Mouse (Mus musculus): ENCODE results near the gene Kcnmb3. TPM values are rescaled to one million over a fixed set of nuclear protein-coding genes. Genes with fewer than 3 reads are reported as not detected.

Kcnmb3 gene
- polyA plus RNA-seq (2016; fragmentation: Nextera tagmentation; extraction: Ambion mirVana), result not detected in 2 replicates

GRCm38 (mm10) chr3:32492097-32493090 lies at the start of gene Kcnmb3:
Gene Kcnmb3, minus strand, starts transcription at chr3:32492231.
- 73% methylated on average over 11 of the region's 11 CpGs for WGBS
- H3K4me1 ChIP-seq (replicated peaks), result peaks cover 7% of the 10 kb centered on the region; the same call in 1 of the 2 replicates
- no peaks in the 10 kb centered on the region for H3K9me3 ChIP-seq (replicated peaks)
- no peak within 1 kb of the TSS for H3K4me3 ChIP-seq
- no peaks in the 10 kb centered on the region for H3K27me3 ChIP-seq (replicated peaks)
- no peaks in the 10 kb centered on the region for H3K36me3 ChIP-seq
- H3K4me2 ChIP-seq, result no peak within 1 kb of the TSS
- ATAC-seq (ENCODE audit: insufficient number of reproducible peaks, low FRiP score), result no peak
- no peak within 1 kb of the TSS for H3K9ac ChIP-seq
- H3K27ac ChIP-seq (ENCODE audit: poor library complexity, severe bottlenecking), result no peak within 1 kb of the TSS

- Histone ChIP-seq H3K4me1 (replicated peaks) (0 out of 2 replicates have a peak, but pooled peaks cover 5% of the 10 kb centered on the region), H3K4me2 (no peak overlapping the region), H3K27me3 (replicated peaks) (no peaks in the 10 kb centered on the region), H3K9me3 (replicated peaks) (no peaks in the 10 kb centered on the region), H3K9ac (no peak overlapping the region), H3K27ac (ENCODE audit: poor library complexity, severe bottlenecking) (no peak overlapping the region), H3K4me3 (no peak overlapping the region), H3K36me3 (peaks cover 79% of the 10 kb centered on the region)
- ATAC-seq (ENCODE audit: insufficient number of reproducible peaks, low FRiP score), result no peak
- WGBS, result 85% methylated on average over 5 of the region's 5 CpGs
These were observed 46.1 kb upstream of the Kcnmb3 start for GRCm38 (mm10) chr3:32538091-32538490.

GRCm38 (mm10) chr3:32537556-32537955 lies 45.5 kb upstream of the Kcnmb3 start:
- peaks cover 78% of the 10 kb centered on the region for H3K36me3 ChIP-seq
- H3K4me2 ChIP-seq, result no peak overlapping the region
- H3K4me3 ChIP-seq, result no peak overlapping the region
- no peaks in the 10 kb centered on the region for H3K27me3 ChIP-seq (replicated peaks)
- ATAC-seq (ENCODE audit: insufficient number of reproducible peaks, low FRiP score), result no peak
- no peak overlapping the region for H3K9ac ChIP-seq
- no peak overlapping the region for H3K27ac ChIP-seq (ENCODE audit: poor library complexity, severe bottlenecking)
- H3K9me3 ChIP-seq (replicated peaks), result no peaks in the 10 kb centered on the region
- 58% methylated on average over 1 of the region's 1 CpGs for WGBS
- 0 out of 2 replicates have a peak, but pooled peaks cover 5% of the 10 kb centered on the region for H3K4me1 ChIP-seq (replicated peaks)

GRCm38 (mm10) chr3:32535692-32536091 lies 43.7 kb upstream of the Kcnmb3 start:
- Histone ChIP-seq H3K9ac (no peak overlapping the region), H3K27me3 (replicated peaks) (no peaks in the 10 kb centered on the region), H3K9me3 (replicated peaks) (no peaks in the 10 kb centered on the region), H3K4me1 (replicated peaks) (0 out of 2 replicates have a peak, but pooled peaks cover 5% of the 10 kb centered on the region), H3K36me3 (peaks cover 71% of the 10 kb centered on the region), H3K27ac (ENCODE audit: poor library complexity, severe bottlenecking) (no peak overlapping the region), H3K4me2 (no peak overlapping the region), H3K4me3 (no peak overlapping the region)
- WGBS, result 43% methylated on average over 1 of the region's 1 CpGs
- ATAC-seq (ENCODE audit: insufficient number of reproducible peaks, low FRiP score), result no peak

DNA sequence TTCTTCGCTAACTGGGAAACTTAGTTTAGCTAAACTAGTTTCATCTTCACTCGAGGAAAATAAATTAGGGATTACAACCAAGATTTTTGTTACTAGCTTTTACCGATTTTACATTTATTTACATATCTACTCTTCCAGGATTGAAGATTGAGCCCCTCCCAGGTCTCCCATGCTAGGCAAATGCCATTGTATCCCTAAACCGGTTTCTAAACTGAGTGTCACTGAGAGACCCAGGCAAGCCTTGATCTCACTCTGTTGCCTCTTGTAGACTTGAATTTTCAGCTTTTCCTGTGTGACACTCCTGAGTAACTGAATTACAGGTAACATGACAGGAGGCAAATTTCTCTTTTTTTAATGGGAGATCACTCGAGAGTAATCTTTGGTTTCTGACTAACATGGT lies 38.0 kb upstream of the Kcnmb3 start:
- Histone ChIP-seq H3K27me3 (replicated peaks) (no peaks in the 10 kb centered on the region), H3K9ac (peak overlapping the region; percentile 97), H3K4me3 (peak overlapping the region; percentile 97), H3K4me1 (replicated peaks) (no peaks in the 10 kb centered on the region), H3K36me3 (peaks cover 29% of the 10 kb centered on the region), H3K9me3 (replicated peaks) (0 out of 2 replicates have a peak, but pooled peaks cover 11% of the 10 kb centered on the region), H3K4me2 (peak overlapping the region; percentile 71), H3K27ac (ENCODE audit: poor library complexity, severe bottlenecking) (no peak overlapping the region)
- 12% methylated on average over 5 of the region's 5 CpGs for WGBS
- no peak for ATAC-seq (ENCODE audit: insufficient number of reproducible peaks, low FRiP score)

GRCm38 (mm10) chr3:32529303-32529898 lies 37.4 kb upstream of the Kcnmb3 start, which contains the start of gene Mfn1:
Gene Mfn1, plus strand, starts transcription at chr3:32529465.
- H3K4me1 ChIP-seq (replicated peaks), result no peaks in the 10 kb centered on the region
- WGBS, result under 1% methylated on average over 46 of the region's 47 CpGs
- peak within 1 kb of the TSS; percentile 97 for H3K4me3 ChIP-seq
- 0 out of 2 replicates have a peak, but pooled peaks cover 12% of the 10 kb centered on the region for H3K9me3 ChIP-seq (replicated peaks)
- peak; percentile 99 for ATAC-seq (ENCODE audit: insufficient number of reproducible peaks, low FRiP score)
- no peaks in the 10 kb centered on the region for H3K27me3 ChIP-seq (replicated peaks)
- H3K9ac ChIP-seq, result peak within 1 kb of the TSS; percentile 97
- H3K4me2 ChIP-seq, result peak within 1 kb of the TSS; percentile 71
- H3K27ac ChIP-seq (ENCODE audit: poor library complexity, severe bottlenecking), result peak within 1 kb of the TSS; percentile 93
- peaks cover 23% of the 10 kb centered on the region for H3K36me3 ChIP-seq

DNA sequence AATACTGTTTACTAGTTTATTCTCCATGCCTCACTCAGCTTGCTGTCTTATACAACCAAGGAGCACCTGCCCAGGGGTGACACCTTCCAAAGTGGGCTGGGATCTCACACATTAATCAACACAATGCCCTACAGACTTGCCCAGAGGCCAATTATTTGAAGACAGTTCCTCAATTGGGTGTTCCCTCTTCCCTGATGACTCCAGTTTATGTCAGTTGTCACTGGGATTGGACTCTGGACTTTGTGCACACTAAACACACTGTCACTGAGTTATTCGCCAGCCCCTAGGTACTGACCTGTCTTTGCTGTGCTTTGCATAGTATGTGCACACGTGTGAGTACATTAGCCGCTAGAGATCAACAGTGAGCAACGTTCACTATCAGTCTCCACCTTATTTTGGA lies 35.1 kb upstream of the Kcnmb3 start:
- no peak overlapping the region for H3K4me2 ChIP-seq
- peaks cover 27% of the 10 kb centered on the region for H3K36me3 ChIP-seq
- no peak overlapping the region for H3K4me3 ChIP-seq
- WGBS, result 84% methylated on average over 4 of the region's 4 CpGs
- no peak for ATAC-seq (ENCODE audit: insufficient number of reproducible peaks, low FRiP score)
- no peaks in the 10 kb centered on the region for H3K4me1 ChIP-seq (replicated peaks)
- no peak overlapping the region for H3K27ac ChIP-seq (ENCODE audit: poor library complexity, severe bottlenecking)
- no peaks in the 10 kb centered on the region for H3K27me3 ChIP-seq (replicated peaks)
- H3K9ac ChIP-seq, result no peak overlapping the region
- 0 out of 2 replicates have a peak, but pooled peaks cover 12% of the 10 kb centered on the region for H3K9me3 ChIP-seq (replicated peaks)

- no peak overlapping the region for H3K4me3 ChIP-seq
- no peak overlapping the region for H3K27ac ChIP-seq (ENCODE audit: poor library complexity, severe bottlenecking)
These were observed 21.5 kb upstream of the Kcnmb3 start for GRCm38 (mm10) chr3:32513528-32513927.

GRCm38 (mm10) chr3:32512686-32513284 lies 20.8 kb upstream of the Kcnmb3 start:
- peaks cover 22% of the 10 kb centered on the region for H3K4me1 ChIP-seq (replicated peaks)
- no peaks in the 10 kb centered on the region for H3K9me3 ChIP-seq (replicated peaks)
- H3K4me3 ChIP-seq, result no peak overlapping the region
- H3K4me2 ChIP-seq, result no peak overlapping the region
- no peak overlapping the region for H3K27ac ChIP-seq (ENCODE audit: poor library complexity, severe bottlenecking)
- H3K27me3 ChIP-seq (replicated peaks), result no peaks in the 10 kb centered on the region
- peaks cover 30% of the 10 kb centered on the region for H3K36me3 ChIP-seq
- no peak overlapping the region for H3K9ac ChIP-seq
- no peak for ATAC-seq (ENCODE audit: insufficient number of reproducible peaks, low FRiP score)
- WGBS, result 80% methylated on average over 7 of the region's 7 CpGs

More at GRCm38 (mm10) chr3:32513528-32513927, 21.5 kb upstream of the Kcnmb3 start:
- ATAC-seq (ENCODE audit: insufficient number of reproducible peaks, low FRiP score), result no peak
- Histone ChIP-seq H3K27me3 (replicated peaks) (no peaks in the 10 kb centered on the region), H3K36me3 (peaks cover 35% of the 10 kb centered on the region), H3K9me3 (replicated peaks) (no peaks in the 10 kb centered on the region), H3K4me1 (replicated peaks) (peaks cover 22% of the 10 kb centered on the region), H3K4me2 (no peak overlapping the region), H3K9ac (no peak overlapping the region)

- no peak for ATAC-seq (ENCODE audit: insufficient number of reproducible peaks, low FRiP score)
- H3K36me3 ChIP-seq, result peaks cover 14% of the 10 kb centered on the region
- peak overlapping the region; percentile 88 for H3K9ac ChIP-seq
- H3K27me3 ChIP-seq (replicated peaks), result no peaks in the 10 kb centered on the region
- H3K9me3 ChIP-seq (replicated peaks), result no peaks in the 10 kb centered on the region
- 8% methylated on average over 13 of the region's 13 CpGs for WGBS
- H3K4me2 ChIP-seq, result peak overlapping the region; percentile 71
- H3K4me3 ChIP-seq, result peak overlapping the region; percentile 76
- peaks cover 22% of the 10 kb centered on the region for H3K4me1 ChIP-seq (replicated peaks)
- peak overlapping the region; percentile 85 for H3K27ac ChIP-seq (ENCODE audit: poor library complexity, severe bottlenecking)
These were observed 19.1 kb upstream of the Kcnmb3 start for GRCm38 (mm10) chr3:32511191-32511550.
